Mouse (Mus musculus) G1E (cell line): ENCODE results near the gene Acss3.

Experiments used
- CTCF ChIP-seq: IDR thresholded peaks from 2 replicates; pipeline ENCODE4 v1.5.1; 2012; ENCODE audit warnings: low read depth, low read length, inconsistent platforms, mixed read lengths
- GATA1 ChIP-seq: IDR thresholded peaks from 2 replicates; pipeline ENCODE4 v1.6.1; 2012; ENCODE audit warnings: borderline replicate concordance, low read length, inconsistent platforms, mixed read lengths
- TAL1 ChIP-seq: conservative IDR thresholded peaks from 2 replicates; pipeline ENCODE4 v1.6.1; 2012; ENCODE audit warnings: low read depth, low read length, inconsistent platforms, mixed read lengths

DNA sequence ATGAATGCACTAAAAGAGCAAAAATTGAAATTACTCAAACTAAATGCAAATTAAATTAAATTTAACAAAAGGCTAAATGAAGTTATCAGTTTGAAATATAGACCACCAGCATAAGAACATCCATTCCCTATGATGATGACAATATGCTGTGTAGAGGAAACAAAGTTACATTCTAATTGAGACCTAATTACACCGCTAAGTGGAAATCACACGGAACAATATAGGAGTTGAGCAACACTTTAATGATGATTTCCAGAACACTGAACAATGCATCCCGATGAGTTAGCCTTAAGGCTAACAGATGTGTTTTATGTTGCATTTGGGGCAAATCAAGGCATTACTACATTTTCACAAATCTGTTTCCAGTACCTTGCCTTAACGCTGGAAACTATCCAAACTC lies 99.2 kb downstream of the Acss3 start:
- TF ChIP-seq CTCF (no peak), TAL1 (no peak), GATA1 (no peak)
